Mouse (Mus musculus) megakaryocyte, embryonic 14.5 days (primary cell): Measurements from ENCODE around the gene H2-Ob. TPM values are rescaled to one million over a fixed set of nuclear protein-coding genes. Genes with fewer than 3 reads are reported as not detected.
A peak's percentile ranks its signal among the peaks of the same experiment; 100 is the strongest.

Source experiments
- H3K27me3 ChIP-seq: replicated peaks from 2 replicates; pipeline ENCODE3; 2012; ENCODE audit warnings: inconsistent platforms
- H3K36me3 ChIP-seq: replicated peaks from 2 replicates; pipeline ENCODE3; 2012; ENCODE audit warnings: low read length, inconsistent platforms, mixed read lengths
- H3K4me1 ChIP-seq: 2 replicates; pipeline ENCODE4 v1.6.1; 2012; ENCODE audit warnings: inconsistent platforms
- H3K4me3 ChIP-seq: replicated peaks from 2 replicates; pipeline ENCODE3; 2012; ENCODE audit warnings: moderate library complexity, mild to moderate bottlenecking, inconsistent platforms
- H3K9me3 ChIP-seq: 2 replicates; pipeline ENCODE4 v1.6.1; 2012; ENCODE audit warnings: inconsistent platforms
- FLI1 ChIP-seq: IDR thresholded peaks from 2 replicates; pipeline ENCODE4 v1.6.1; 2012; ENCODE audit warnings: low read length, inconsistent platforms, mixed read lengths
- GATA1 ChIP-seq: IDR thresholded peaks from 3 replicates; pipeline ENCODE4 v1.6.1; 2012; ENCODE audit warnings: mixed read lengths, low read length, inconsistent platforms, borderline replicate concordance
- polyA plus RNA-seq: library from polyadenylated mRNA; stranded (reverse); fragments of >175 nt; gene quantifications from 2 replicates; pipeline ENCODE4 v1.2.3, GENCODE M21; 2012; ENCODE audit warnings: low replicate concordance; ENCODE audit not compliant: insufficient read depth

H2-Ob gene
- polyA plus RNA-seq, 1 experiment: 0.76 TPM

GRCm38 (mm10) chr17:34270940-34271339, 32.2 kb downstream of the H2-Ob start:
- Histone ChIP-seq H3K9me3 (no peaks in the 10 kb centered on the region), H3K27me3 (peaks cover 30% of the 10 kb centered on the region), H3K36me3 (no peaks in the 10 kb centered on the region), H3K4me3 (no peak overlapping the region), H3K4me1 (no peaks in the 10 kb centered on the region)
- TF ChIP-seq GATA1 (no peak), FLI1 (no peak)

- H3K27me3 ChIP-seq: peaks cover 29% of the 10 kb centered on the region
- TF ChIP-seq GATA1 (no peak), FLI1 (no peak)
- H3K9me3 ChIP-seq: no peaks in the 10 kb centered on the region; the same call in 1 of the 2 replicates
- no peaks in the 10 kb centered on the region for H3K36me3 ChIP-seq
- no peaks in the 10 kb centered on the region for H3K4me1 ChIP-seq
- no peak overlapping the region for H3K4me3 ChIP-seq
Observed at GRCm38 (mm10) chr17:34272102-34272501, 33.4 kb downstream of the H2-Ob start.

- Histone ChIP-seq H3K36me3 (no peaks in the 10 kb centered on the region), H3K9me3 (peaks cover 5% of the 10 kb centered on the region; the same call in 1 of the 2 replicates), H3K27me3 (peaks cover 8% of the 10 kb centered on the region), H3K4me3 (no peak overlapping the region), H3K4me1 (peaks cover 5% of the 10 kb centered on the region; the same call in 1 of the 2 replicates)
- TF ChIP-seq FLI1: no peak
- no peak for TF ChIP-seq GATA1
Observed at GRCm38 (mm10) chr17:34280499-34281038, 41.9 kb downstream of the H2-Ob start.

- Histone ChIP-seq H3K27me3 (peaks cover 8% of the 10 kb centered on the region), H3K36me3 (no peaks in the 10 kb centered on the region), H3K4me3 (no peak overlapping the region), H3K9me3 (peaks cover 5% of the 10 kb centered on the region; the same call in 1 of the 2 replicates), H3K4me1 (peaks cover 13% of the 10 kb centered on the region)
- TF ChIP-seq GATA1: no peak
- no peak for TF ChIP-seq FLI1
Observed at GRCm38 (mm10) chr17:34281836-34282235, 43.1 kb downstream of the H2-Ob start.

GRCm38 (mm10) chr17:34285371-34285770, 46.7 kb downstream of the H2-Ob start:
- peaks cover 8% of the 10 kb centered on the region for H3K27me3 ChIP-seq
- peaks cover 21% of the 10 kb centered on the region for H3K4me1 ChIP-seq
- H3K4me3 ChIP-seq: no peak overlapping the region
- TF ChIP-seq GATA1: no peak
- no peak for TF ChIP-seq FLI1
- no peaks in the 10 kb centered on the region for H3K36me3 ChIP-seq
- no peaks in the 10 kb centered on the region for H3K9me3 ChIP-seq

- peaks cover 21% of the 10 kb centered on the region for H3K4me1 ChIP-seq
- H3K9me3 ChIP-seq: no peaks in the 10 kb centered on the region
- H3K36me3 ChIP-seq: no peaks in the 10 kb centered on the region
- no peak overlapping the region for H3K4me3 ChIP-seq
- TF ChIP-seq FLI1 (no peak), GATA1 (no peak)
- peaks cover 8% of the 10 kb centered on the region for H3K27me3 ChIP-seq
Observed at GRCm38 (mm10) chr17:34285848-34286247, 47.1 kb downstream of the H2-Ob start.

GRCm38 (mm10) chr17:34286501-34286900, 47.8 kb downstream of the H2-Ob start:
- no peaks in the 10 kb centered on the region for H3K9me3 ChIP-seq
- H3K4me3 ChIP-seq: no peak overlapping the region
- H3K36me3 ChIP-seq: no peaks in the 10 kb centered on the region
- TF ChIP-seq GATA1: no peak
- TF ChIP-seq FLI1: no peak
- H3K4me1 ChIP-seq: peaks cover 27% of the 10 kb centered on the region
- peaks cover 6% of the 10 kb centered on the region for H3K27me3 ChIP-seq

GRCm38 (mm10) chr17:34286999-34287398, 48.3 kb downstream of the H2-Ob start:
- TF ChIP-seq GATA1: no peak
- TF ChIP-seq FLI1: no peak
- Histone ChIP-seq H3K27me3 (peaks cover 4% of the 10 kb centered on the region), H3K4me1 (peaks cover 31% of the 10 kb centered on the region), H3K4me3 (peak overlapping the region; percentile 46), H3K36me3 (no peaks in the 10 kb centered on the region), H3K9me3 (no peaks in the 10 kb centered on the region)

GRCm38 (mm10) chr17:34287648-34288047, 48.9 kb downstream of the H2-Ob start, which contains the start of gene H2-Aa:
H2-Aa (minus strand) TSS chr17:34287823.
- H3K4me3 ChIP-seq: peak within 1 kb of the TSS; percentile 46
- TF ChIP-seq FLI1 (no peak), GATA1 (no peak)

GRCm38 (mm10) chr17:34288131-34288530, 49.4 kb downstream of the H2-Ob start:
- H3K4me3 ChIP-seq: no peak overlapping the region
- H3K27me3 ChIP-seq: peaks cover under 1% of the 10 kb centered on the region
- H3K4me1 ChIP-seq: peaks cover 34% of the 10 kb centered on the region
- H3K36me3 ChIP-seq: no peaks in the 10 kb centered on the region
- H3K9me3 ChIP-seq: no peaks in the 10 kb centered on the region
- no peak for TF ChIP-seq FLI1
- no peak for TF ChIP-seq GATA1

More at GRCm38 (mm10) chr17:34287648-34288047, 48.9 kb downstream of the H2-Ob start, which contains the start of gene H2-Aa:
- no peaks in the 10 kb centered on the region for H3K36me3 ChIP-seq
- no peaks in the 10 kb centered on the region for H3K9me3 ChIP-seq
- peaks cover 2% of the 10 kb centered on the region for H3K27me3 ChIP-seq
- H3K4me1 ChIP-seq: peaks cover 34% of the 10 kb centered on the region
